Mouse (Mus musculus) left cerebral cortex, postnatal 25 days (tissue): ENCODE measurements around the gene Pde11a. TPM values are rescaled to one million over a fixed set of nuclear protein-coding genes. Genes with fewer than 3 reads are reported as not detected.
A peak's percentile ranks its signal among the peaks of the same experiment; 100 is the strongest.
"Not testable (repeated sequence)": the region's sequence is repeated elsewhere in the genome, so short reads cannot be mapped to it uniquely, and the experiment has no call there.

ENCODE experiments used
- DNase-seq, 2 experiments: peaks; one replicate each; pipeline ENCODE4 v3.0.0; 2022; ENCODE audit warnings: low spot score in 2 of 2, mixed read lengths in 1 of 2
- intact Hi-C: fragments of 180-260 bp; cut with DNase I; formaldehyde crosslinking; loops from one replicate; pipeline ENCODE4 v1.15.1; 2025
- total RNA-seq, 2 experiments: library from RNA; stranded (reverse); gene quantifications; 2 replicates each; pipeline ENCODE4 v1.2.3; 2021

Pde11a gene
- total RNA-seq, 2 experiments from 2014 or later = 4.1 to 4.8 TPM

DNA sequence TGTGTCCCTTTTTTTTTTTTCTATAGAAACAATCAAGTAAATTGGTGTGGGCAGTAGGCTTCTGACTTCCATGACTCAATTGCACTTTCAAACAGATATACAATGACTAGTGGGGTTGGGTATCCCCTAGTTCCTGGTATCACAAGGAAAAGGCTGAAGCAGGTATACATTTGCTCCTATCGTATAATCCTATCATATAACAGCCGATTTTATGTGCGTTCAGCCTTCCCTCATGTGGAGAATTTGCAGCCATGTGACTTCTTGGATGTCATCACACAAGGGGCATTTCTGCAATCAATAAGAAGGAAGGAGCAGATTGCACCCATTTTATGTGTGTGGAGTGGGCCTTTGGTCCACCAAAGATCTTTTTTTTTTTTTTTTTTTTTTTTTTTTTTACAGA, 355.5 kb downstream of the Pde11a start:
- DNase-seq = no peak
- intact Hi-C loops = no loop called here

DNA sequence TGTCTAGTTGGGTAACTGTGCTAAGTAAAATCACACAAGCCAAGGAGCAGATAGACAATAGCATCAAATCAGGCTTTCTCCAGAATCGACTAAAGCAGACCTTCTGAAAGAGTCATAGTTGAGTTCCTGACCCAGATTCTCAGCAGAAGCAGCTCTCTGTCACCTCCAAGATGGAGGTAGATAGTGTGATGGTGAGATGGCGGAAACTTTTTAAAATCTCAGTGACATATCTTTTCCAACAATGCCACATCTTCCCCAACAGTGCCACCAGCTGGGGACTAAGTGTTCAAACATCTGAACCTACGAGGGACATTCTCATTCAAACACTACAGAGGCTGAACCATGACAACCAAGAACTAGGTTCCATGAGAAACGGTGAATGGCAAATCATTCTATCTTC, 355.9 kb downstream of the Pde11a start:
- intact Hi-C loops = no loop called here
- no peak for DNase-seq

DNA sequence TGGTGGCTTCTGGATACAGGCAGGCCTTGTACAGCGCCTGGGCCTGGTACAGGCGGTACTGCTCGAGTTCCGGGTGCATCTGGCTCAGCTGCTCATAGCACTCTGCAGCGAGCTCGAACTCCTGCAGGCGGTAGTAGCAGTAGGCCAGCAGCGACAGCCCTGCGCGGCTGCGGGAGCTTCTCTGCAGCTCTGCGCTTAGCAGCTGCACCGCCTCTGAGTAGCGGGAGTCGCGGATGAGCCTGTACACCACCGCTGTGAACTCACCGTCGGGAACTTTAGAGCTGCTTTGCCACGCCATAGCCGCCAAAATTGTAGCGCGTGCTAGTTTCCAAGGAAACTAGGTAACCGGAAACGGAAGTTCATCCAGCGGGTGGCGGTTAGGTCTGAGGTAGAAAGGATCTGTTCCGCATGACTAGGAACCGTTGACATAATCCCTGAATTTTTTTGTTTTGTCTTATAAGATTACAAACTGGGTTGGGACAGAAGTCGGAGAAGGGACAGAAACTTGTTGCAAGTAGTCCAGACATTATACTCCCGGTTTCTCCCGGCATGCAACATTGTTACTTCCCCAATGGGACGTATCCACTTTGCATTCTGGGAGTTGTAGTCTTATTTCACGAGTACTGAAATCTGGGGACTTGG, 357.0 kb downstream of the Pde11a start, which contains the start of gene Ttc30a1:
TSS of gene Ttc30a1 (minus strand) at position 528 of the 642 bp plus-strand sequence.
- intact Hi-C loops = not testable (repeated sequence)
- peak; percentile 85 to 91 for DNase-seq

DNA sequence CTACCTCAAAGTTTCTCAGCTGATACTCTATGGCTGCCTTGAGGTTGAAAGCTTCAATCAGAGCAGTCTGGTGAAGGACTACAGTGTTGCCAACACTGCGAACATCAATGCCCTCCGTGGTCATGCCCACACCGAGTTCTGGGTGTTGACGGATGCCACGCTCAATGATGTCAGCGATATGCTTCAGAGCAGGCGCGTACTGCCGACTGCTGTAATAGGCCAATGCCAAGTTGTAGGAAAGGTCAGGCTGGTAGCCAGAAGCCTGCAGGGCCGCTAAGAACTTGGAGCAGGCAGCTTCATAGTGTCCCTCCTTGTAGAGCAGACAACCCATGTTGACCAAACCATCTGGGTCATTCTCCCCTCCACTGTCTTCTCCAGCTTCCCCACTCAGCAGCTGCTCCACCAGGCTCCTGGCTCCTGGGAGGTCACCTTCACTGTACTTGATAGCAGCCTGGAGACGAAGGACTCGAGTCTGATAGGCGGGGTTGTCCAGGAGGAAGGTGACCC, 357.6 kb downstream of the Pde11a start:
- DNase-seq, intact Hi-C loops: not testable (repeated sequence)

DNA sequence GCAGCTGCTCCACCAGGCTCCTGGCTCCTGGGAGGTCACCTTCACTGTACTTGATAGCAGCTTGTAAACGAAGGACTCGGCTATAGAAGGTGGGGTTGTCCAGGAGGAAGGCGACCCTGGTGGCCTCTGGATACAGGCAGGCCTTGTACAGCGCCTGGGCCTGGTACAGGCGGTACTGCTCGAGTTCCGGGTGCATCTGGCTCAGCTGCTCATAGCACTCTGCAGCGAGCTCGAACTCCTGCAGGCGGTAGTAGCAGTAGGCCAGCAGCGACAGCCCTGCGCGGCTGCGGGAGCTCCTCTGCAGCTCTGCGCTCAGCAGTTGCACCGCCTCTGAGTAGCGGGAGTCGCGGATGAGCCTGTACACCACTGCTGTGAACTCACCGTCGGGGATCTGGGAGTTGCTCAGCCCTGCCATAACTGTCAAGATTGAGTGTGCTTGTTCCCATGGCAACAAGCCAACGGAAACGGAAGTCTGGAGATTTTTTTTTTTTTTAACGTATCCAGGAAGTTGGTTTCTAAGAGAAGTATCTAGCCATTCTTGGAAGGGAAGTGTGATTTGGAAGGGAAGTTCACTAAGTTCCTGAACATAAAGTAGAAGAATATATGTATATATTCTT, 360.7 kb downstream of the Pde11a start, which contains the start of gene Ttc30a2:
TSS of gene Ttc30a2 (minus strand) at position 419 of the 617 bp plus-strand sequence.
- DNase-seq, intact Hi-C loops: not testable (repeated sequence)

DNA sequence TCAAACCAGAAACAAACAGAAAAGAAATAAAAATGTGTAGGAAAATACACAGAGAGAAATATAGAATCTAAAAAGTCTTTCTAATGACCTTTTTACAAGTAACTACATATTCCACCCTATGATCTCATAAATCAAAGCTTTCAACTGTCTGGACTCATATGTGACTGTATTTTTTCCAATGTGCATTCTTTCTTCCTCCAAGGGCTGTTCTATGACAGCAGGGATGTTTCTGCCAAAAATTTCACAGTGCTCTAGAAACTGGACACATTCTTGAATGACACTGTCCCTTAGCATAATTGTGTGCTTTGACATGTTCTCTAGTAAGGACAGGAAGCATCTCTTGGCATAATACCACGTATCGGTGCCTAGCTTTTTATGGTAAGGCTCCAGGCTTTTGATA, 362.5 kb downstream of the Pde11a start:
- intact Hi-C loops, DNase-seq: not testable (repeated sequence)

DNA sequence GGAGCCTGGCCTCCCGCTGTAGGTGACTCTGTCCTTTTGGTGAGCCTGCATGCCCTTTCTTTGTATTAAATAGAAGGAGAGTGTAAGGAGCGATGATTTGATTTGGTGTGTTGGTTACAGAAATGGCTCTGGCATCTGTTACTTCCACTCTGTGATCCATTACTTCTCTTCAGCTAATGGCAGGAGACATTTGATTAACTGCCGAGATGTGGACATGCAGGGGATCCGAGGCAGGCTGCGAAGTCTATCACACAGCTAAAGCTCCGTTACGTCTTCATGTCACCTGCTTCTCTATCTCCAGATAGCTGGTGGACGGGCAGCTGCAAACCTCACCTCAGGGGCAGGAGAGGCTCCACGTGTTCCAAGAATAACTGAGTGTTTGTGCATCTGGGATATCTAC, 364.4 kb downstream of the Pde11a start:
- no peak for DNase-seq
- intact Hi-C loops = no loop called here

DNA sequence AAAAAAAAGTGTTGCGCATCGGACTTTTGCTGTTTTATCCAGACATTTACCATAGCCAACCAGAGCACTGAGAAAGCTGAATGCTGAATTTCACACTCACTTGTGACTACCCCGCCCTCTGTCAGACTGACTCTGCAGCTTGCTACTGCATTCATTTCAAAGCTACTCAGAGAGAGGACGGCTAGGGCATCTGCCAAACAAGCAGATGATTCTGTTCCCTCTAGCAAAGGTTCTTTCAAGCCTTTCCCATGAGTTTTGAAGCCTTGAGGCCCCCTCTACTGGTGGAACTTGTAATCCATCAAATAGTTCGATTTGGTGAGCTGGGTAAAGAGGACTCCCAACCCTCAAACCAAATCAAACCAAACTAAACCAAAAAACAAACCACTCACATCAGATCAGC, 373.6 kb downstream of the Pde11a start:
- DNase-seq = peak; percentile 64 to 91
- intact Hi-C loops = loop anchor here (2.0 to 5.0 kb wide), 4 partner anchors 82 to 358 kb away; no protein-coding TSS in a partner anchor

DNA sequence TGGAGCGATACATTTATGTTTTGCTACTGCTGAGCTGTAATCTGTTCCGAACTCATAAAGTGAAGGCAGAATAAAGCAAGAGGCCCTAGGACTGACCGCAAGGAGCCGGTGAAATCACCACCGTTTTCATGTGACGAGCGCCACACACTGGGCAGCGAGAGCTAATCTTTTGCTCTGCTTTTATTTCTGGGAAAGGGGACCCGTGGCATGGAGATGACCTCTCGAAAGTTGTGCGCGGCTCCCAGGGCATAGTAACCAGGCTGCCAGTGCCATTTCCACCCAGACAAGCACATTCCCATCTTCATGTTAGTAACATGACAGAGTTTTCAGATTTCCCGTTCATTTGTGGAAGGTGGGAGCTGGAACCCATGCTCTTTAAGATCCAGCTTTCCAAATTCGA, 374.1 kb downstream of the Pde11a start:
- DNase-seq = peak; percentile 45 to 59

DNA sequence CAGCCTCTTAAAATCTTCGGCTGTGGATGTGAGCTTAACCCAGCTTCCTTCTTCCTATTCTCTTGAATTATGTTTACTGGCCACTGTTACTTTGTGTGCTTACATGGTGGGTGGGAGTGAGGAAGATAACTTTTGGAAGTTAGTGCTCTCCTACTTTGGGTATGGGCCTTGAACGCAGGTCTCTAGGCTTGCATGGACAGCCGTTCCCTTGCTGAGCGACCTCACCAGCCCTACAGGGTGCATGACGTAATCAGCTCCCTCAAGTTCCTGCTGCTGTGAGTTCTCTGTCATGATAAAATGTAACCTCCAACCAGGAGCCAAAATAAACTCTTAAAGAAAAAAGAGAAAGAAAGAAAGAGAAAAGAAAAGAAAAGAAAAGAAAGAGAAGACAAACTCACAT, 374.5 kb downstream of the Pde11a start:
- intact Hi-C loops = loop anchor here (2.0 to 5.0 kb wide), 2 partner anchors 81 to 167 kb away; no protein-coding TSS in a partner anchor

More for the DNA sequence above, 374.1 kb downstream of the Pde11a start:
- intact Hi-C loops = loop anchor here (2.0 to 5.0 kb wide), 2 partner anchors 82 to 167 kb away; no protein-coding TSS in a partner anchor

DNA sequence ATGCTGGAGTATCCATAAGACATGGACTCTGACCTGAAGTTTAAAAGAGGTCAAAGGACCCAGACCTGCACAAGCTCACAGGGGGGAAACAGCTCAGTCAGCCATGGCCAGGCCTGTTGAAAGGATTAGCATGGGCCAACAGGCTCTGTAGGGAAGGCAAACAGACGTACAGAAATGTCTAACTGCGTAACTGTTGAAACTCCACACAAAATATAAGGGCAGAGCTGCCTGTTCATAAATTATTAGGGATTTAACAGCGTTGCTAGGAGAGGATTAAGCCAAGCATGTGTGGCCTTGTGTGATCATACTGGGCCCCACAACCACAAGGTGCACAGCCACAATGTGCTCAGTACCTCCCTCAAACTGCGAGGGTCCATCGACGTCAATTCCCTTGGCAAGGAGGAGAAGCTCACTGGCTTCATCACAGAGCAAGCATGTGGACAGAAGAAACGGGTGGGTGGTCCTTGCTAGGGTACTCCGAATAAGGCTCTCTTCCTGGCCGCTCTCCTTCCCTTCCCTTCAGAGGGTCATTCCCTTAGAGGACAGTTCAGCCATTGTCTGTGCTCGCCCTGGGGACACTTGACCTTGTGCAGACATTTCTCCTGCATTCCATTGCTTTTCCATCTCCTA, 375.2 kb downstream of the Pde11a start:
- intact Hi-C loops = loop anchor here (5.0 kb wide), 1 partner anchor 166 kb away; no protein-coding TSS in a partner anchor
- DNase-seq = no peak

More for the DNA sequence above, 374.5 kb downstream of the Pde11a start:
- DNase-seq = no peak

DNA sequence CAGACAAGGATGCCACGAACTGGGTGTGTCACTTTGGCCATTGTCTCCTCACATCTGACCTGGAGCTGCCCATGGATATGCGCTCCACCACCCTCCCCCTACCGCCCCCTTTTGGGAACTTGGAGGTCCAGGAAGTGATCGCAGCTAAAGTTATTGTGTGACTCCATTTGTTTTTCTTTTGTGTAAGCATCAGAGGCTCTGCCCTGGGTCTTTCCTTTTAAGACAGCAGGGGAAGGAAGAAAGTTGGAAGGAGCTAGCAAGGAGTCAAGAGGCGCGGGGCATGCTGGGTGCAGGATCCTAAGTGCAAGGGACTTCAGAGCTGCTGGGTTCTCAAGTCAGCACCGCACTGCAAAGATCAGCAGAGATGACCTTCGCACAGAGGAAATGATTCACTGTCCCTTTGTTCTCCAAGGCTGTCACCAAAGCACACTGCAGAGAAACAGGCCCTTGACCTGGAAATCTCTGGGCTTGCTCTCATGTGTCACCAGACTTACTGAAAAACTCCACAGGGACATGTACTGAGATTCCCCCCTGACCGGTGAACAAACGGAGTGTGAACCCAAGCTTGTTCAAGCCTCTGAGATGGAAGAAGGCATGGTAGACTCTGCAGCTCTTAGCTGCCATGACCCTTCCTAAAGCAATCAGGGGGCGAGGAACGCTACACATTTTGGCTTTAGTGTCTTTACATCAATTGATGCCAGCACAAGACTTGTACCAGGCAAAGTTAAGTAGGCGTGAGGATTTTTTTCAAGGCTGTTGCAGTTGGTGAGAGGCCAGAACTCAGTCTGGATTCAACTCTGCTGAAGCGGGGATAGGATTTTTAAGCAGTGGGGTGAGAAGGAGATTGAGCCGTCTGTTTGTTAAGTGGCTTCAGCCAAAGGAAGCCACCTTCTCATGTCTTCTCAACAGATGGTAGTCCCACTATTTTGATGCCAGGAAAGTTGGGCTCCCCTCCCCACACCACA, 377.9 kb downstream of the Pde11a start:
- intact Hi-C loops = loop anchor here (5.0 kb wide), 1 partner anchor 163 kb away; no protein-coding TSS in a partner anchor
- peak in 1 of 2 experiments; percentile 73 for DNase-seq

DNA sequence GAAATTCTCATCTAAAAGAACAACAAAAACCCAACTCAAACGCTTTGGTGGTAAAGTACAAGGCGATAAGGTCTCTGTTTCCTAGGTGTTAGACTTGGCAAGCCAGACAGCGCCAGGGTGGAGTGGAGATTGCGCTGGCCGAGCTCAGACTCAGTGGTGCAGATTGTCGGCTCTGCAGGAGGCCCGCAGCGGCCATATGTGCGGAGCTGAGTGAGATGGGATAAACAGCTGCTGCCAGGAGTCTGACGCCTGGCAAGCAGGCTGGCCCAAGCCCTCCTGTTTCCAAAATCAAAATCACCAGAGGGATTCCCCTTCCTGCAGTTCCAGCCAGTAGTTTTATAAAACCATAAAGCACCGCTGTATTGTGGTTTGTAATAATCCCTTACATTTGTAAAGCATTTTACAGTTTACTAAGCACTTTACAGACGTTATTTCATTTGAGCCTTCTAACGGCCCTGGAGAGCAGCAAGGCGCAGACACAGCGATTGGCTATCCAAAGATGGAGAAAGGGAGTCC, 378.7 kb downstream of the Pde11a start:
- peak in 1 of 2 experiments; percentile 9 for DNase-seq
- intact Hi-C loops = loop anchor here (5.0 kb wide), 1 partner anchor 163 kb away; no protein-coding TSS in a partner anchor

DNA sequence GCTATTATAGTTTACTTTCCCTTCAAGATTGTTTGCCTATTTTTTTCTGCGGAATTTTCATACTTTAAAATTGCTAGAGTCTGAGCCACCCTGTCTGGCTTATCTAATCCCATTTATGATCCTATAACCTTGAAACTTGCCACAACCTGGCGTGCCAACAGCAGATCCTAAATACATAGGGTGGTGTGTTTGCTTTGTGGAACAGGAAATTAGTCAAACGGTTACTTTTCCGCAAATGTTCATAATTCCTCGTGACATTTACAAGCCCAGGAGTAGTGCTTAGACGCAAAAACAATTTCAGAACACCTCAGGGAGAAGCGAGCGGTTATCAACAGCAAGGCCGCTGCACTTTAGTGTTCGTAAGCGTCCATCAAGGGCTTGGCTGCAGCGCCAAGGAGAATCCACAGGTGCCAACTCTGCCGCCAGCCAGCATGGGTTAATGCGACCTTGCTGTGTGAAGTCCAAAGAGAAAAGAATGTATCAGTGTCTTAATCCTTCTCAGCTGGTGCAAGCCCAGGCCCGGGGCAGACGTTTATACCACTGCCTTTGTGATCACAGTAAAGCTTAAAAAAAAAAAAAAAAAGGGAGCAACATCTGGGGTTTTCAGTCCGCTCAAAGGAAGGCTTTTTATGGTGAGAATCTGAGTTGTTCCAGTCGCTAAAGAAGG, 379.3 kb downstream of the Pde11a start:
- intact Hi-C loops = no loop called here
- no peak for DNase-seq

DNA sequence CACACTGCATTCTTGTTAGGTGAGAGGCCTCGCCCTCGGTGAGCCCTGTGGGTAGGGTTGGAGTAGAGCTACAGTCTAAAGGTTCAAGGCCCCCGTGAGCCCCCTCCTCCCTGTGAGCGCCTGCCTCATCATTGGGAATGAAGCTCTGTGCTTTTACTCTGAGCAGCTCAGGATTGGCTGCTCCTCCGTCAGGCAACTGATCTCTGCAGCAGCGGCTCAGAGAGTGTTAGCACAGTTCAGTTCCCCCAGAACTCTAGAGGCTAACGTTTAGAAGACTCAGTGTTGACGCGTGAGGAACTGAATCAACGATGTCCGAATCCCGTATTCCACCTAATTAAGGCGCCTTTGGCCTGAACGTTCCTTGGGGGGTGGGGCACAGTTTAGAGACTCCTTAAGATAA, 382.9 kb downstream of the Pde11a start:
- intact Hi-C loops = no loop called here
- no peak for DNase-seq

DNA sequence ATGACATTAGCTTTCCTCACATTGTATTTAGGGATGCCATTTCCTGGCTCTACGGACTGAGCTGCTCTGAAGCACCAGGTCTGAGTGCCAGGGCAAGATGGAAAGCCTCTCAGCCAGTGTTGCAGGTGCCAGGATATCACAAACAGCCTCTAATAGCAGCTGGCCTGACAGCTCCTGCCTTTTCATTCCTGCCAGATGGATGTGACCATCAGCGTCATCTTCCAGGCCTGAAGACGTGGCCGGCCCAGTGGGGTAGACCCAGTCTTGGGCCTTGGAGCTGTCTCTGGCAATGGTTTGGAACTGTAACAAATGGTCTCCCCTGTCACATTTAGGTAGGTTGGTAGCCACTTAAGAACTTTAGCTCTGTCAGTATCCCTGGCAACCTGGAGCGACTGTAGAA, 385.3 kb downstream of the Pde11a start:
- DNase-seq = no peak
- intact Hi-C loops = no loop called here

DNA sequence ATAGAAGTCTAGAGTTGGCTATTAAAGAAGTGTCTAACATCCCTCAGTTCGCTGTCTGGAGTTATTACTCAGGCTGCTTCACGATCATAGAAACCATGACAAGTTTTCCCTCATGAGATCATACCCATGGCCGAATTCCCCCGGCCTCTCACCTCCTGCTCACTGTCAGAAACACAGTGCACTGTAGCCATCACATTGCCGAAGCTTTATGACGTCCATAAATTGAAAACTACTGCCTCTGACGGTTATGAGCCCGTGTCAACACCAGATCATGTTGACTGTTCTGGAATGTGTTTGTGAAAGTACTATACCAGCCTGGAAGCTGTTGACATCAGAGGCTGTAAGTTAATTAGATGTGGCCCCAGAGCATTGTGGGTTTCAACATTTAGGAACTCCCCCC, 387.9 kb downstream of the Pde11a start:
- intact Hi-C loops = no loop called here
- DNase-seq = no peak
